ENCODE assay signal across 20 mouse cellular contexts in genomic region chr4:88503753-88504152, GRCm38 (mm10). TPM values are rescaled to one million over a fixed set of nuclear protein-coding genes. Genes with fewer than 3 reads are reported as not detected.
DNase-seq lines count a peak whose midpoint lies in the region; ATAC-seq and TF ChIP-seq lines count a peak whose summit lies in the region.
"Had no signal": no experiment of that assay in that cellular context is flagged by ENCODE, and none has a peak within 500 bp of the region (broad histone marks: within the 10 kb centered on the region; RNA-seq: fewer than 3 reads in every experiment).

No protein-coding gene starts in this region.

- peak overlapping the region; percentile 30; the same call in 1 of the 2 replicates for H3K27ac ChIP-seq in embryonic fibroblast, embryonic 13.5 days (ENCODE audit: insufficient read depth, low read length)
- H3K27ac ChIP-seq in limb, embryonic 13.5 days: peak overlapping the region; percentile 72
- H3K27ac ChIP-seq: hindbrain, embryonic 12.5 days; liver, embryonic 15.5 days; midbrain, embryonic 13.5 days had no signal

- H3K9me3 ChIP-seq in limb, embryonic 13.5 days: no peaks in the 10 kb centered on the region
- H3K9me3 ChIP-seq: hindbrain, embryonic 12.5 days; liver, embryonic 15.5 days; midbrain, embryonic 13.5 days had no signal

- H3K27me3 ChIP-seq in limb, embryonic 13.5 days: no peaks in the 10 kb centered on the region
- H3K27me3 ChIP-seq: hindbrain, embryonic 12.5 days; liver, embryonic 15.5 days; midbrain, embryonic 13.5 days had no signal

- DNase-seq in 3T3-L1 (ENCODE audit: low read depth, low spot score) (peak; percentile 71), adipocyte (ENCODE audit: low spot score) (peak; percentile 34)
- no peak for DNase-seq in layer of hippocampus, adult 18-20 months (ENCODE audit: low spot score in 2 of 2)
- no peak for DNase-seq in frontal cortex, adult 2 months (ENCODE audit: extremely low spot score in 1 of 2, low spot score in 1 of 2)
- DNase-seq: adrenal gland, postnatal 14 days; cerebellum, adult 9-11 months; kidney, adult 11 months; kidney, postnatal 10 days; layer of hippocampus, adult 9-11 months; thymus, adult 18-20 months had no signal

- H3K4me1 ChIP-seq in embryonic fibroblast, embryonic 13.5 days (ENCODE audit: control insufficient read depth, insufficient read depth, low read length): no peaks in the 10 kb centered on the region
- peaks cover 14% of the 10 kb centered on the region; the same call in 1 of the 2 replicates for H3K4me1 ChIP-seq in limb, embryonic 13.5 days
- H3K4me1 ChIP-seq: hindbrain, embryonic 12.5 days; liver, embryonic 15.5 days; midbrain, embryonic 13.5 days had no signal

- TF ChIP-seq CTCF in embryonic fibroblast, embryonic 13.5 days (IDR thresholded peaks at IDR 0.05; ENCODE audit: borderline replicate concordance, insufficient read depth, low read length): no peak

- H3K4me2 ChIP-seq in limb, embryonic 13.5 days (replicated peaks): no peak overlapping the region
- H3K4me2 ChIP-seq: hindbrain, embryonic 12.5 days; liver, embryonic 15.5 days; midbrain, embryonic 13.5 days had no signal

- ATAC-seq in limb, embryonic 13.5 days (ENCODE audit: low FRiP score, low read depth): peak; percentile 81
- ATAC-seq in CD4-positive, CD25-positive, alpha-beta regulatory T cell, adult 4 months: no peak
- ATAC-seq: midbrain, embryonic 13.5 days had no signal

- H3K36me3 ChIP-seq in limb, embryonic 13.5 days: no peaks in the 10 kb centered on the region
- H3K36me3 ChIP-seq: hindbrain, embryonic 12.5 days; liver, embryonic 15.5 days; midbrain, embryonic 13.5 days had no signal

- 21% methylated on average over 4 of the region's 4 CpGs for whole genome bisulfite sequencing in limb, embryonic 13.5 days

- H3K9ac ChIP-seq in limb, embryonic 13.5 days: no peak overlapping the region
- H3K9ac ChIP-seq: hindbrain, embryonic 12.5 days; liver, embryonic 15.5 days; midbrain, embryonic 13.5 days had no signal

- no peak for TF ChIP-seq POLR2A in embryonic fibroblast, embryonic 13.5 days (IDR thresholded peaks at IDR 0.05; ENCODE audit: low read depth, low read length)

- no peak overlapping the region for H3K4me3 ChIP-seq in embryonic fibroblast, embryonic 13.5 days (ENCODE audit: insufficient read depth, low read length)
- H3K4me3 ChIP-seq in limb, embryonic 13.5 days: no peak overlapping the region
- H3K4me3 ChIP-seq: erythroblast, embryonic 14.5 days; hindbrain, embryonic 12.5 days; liver, embryonic 15.5 days; midbrain, embryonic 13.5 days had no signal

RNA-seq across cellular contexts. Expression of gene Ifnb1, which starts 18.8 kb away (rescaled TPM):
- not detected in 2 replicates for polyA plus RNA-seq in embryonic fibroblast, embryonic 13.5 days (2011; ENCODE audit: insufficient read length, low read depth, missing spikeins)
- polyA plus RNA-seq in limb, embryonic 13.5 days (2015; fragmentation: Nextera tagmentation; extraction: Ambion mirVana): not detected in 2 replicates
- not detected for total RNA-seq in layer of hippocampus, adult 18-20 months (2021)
- polyA plus RNA-seq in frontal cortex, adult 2 months (2012; rRNA removed): not detected in 2 replicates
- not detected for polyA plus RNA-seq in CD4-positive, CD25-positive, alpha-beta regulatory T cell, adult 4 months (2017; shearing (Covaris generic))
- total RNA-seq: adrenal gland, postnatal 14 days; left cerebral cortex, postnatal 14 days had no signal
- polyA plus RNA-seq: erythroblast, embryonic 14.5 days; gonadal fat pad, adult 2 months; heart, embryonic 14.5 days; hindbrain, embryonic 12.5 days; liver, embryonic 15.5 days; midbrain, embryonic 13.5 days had no signal

RNA-seq across cellular contexts. Expression of gene Ifna15, which starts 54.3 kb away (rescaled TPM):
- not detected in 2 replicates for polyA plus RNA-seq in embryonic fibroblast, embryonic 13.5 days (2011; ENCODE audit: insufficient read length, low read depth, missing spikeins)
- not detected in 2 replicates for polyA plus RNA-seq in limb, embryonic 13.5 days (2015; fragmentation: Nextera tagmentation; extraction: Ambion mirVana)
- not detected for total RNA-seq in layer of hippocampus, adult 18-20 months (2021)
- not detected in 2 replicates for polyA plus RNA-seq in frontal cortex, adult 2 months (2012; rRNA removed)
- not detected for polyA plus RNA-seq in CD4-positive, CD25-positive, alpha-beta regulatory T cell, adult 4 months (2017; shearing (Covaris generic))
- total RNA-seq: adrenal gland, postnatal 14 days; left cerebral cortex, postnatal 14 days had no signal
- polyA plus RNA-seq: erythroblast, embryonic 14.5 days; gonadal fat pad, adult 2 months; heart, embryonic 14.5 days; hindbrain, embryonic 12.5 days; liver, embryonic 15.5 days; midbrain, embryonic 13.5 days had no signal

Comparison
In these comparisons a context has a peak if more than half of its experiments do, and no peak if none do; other contexts are left out.
1. DNase-seq: peak in 3T3-L1 (single experiment) and adipocyte (single experiment); none in layer of hippocampus, adult 18-20 months (0 of 2) and frontal cortex, adult 2 months (0 of 2).